Mouse (Mus musculus) CH12.LX (cell line): ENCODE results near the gene Gm20388. TPM values are rescaled to one million over a fixed set of nuclear protein-coding genes. Genes with fewer than 3 reads are reported as not detected.

Source experiments
- DNase-seq: peaks from one replicate; pipeline ENCODE4 v3.0.0-alpha.2; 2013; ENCODE audit errors: extremely low read depth
- H3K27ac ChIP-seq: 2 replicates; pipeline ENCODE4 v1.5.1; 2012; ENCODE audit warnings: low read depth, mild to moderate bottlenecking, control low read depth, moderate library complexity; ENCODE audit not compliant: insufficient read depth
- H3K27me3 ChIP-seq: replicated peaks from 2 replicates; pipeline ENCODE3; 2012; ENCODE audit warnings: inconsistent platforms
- H3K36me3 ChIP-seq, 2 experiments: replicated peaks in 1 of 2; 2 replicates each; pipeline versions ENCODE3 to v1.6.1; 2012; ENCODE audit warnings: inconsistent platforms in 1 of 2, low read length in 1 of 2, mild to moderate bottlenecking in 1 of 2, mixed read lengths in 1 of 2, moderate library complexity in 1 of 2; ENCODE audit not compliant: control insufficient read depth in 1 of 2, insufficient read depth in 1 of 2
- H3K4me1 ChIP-seq, 2 experiments: 2 replicates each; pipeline ENCODE4 v1.6.1; 2012; ENCODE audit warnings: inconsistent platforms in 1 of 2, moderate library complexity in 1 of 2; ENCODE audit not compliant: insufficient read depth in 2 of 2, control insufficient read depth in 1 of 2
- H3K4me2 ChIP-seq: 2 replicates; pipeline ENCODE4 v1.6.1; 2012; ENCODE audit warnings: low read depth, mild to moderate bottlenecking, control low read depth; ENCODE audit not compliant: poor library complexity, insufficient read depth, severe bottlenecking
- H3K4me3 ChIP-seq, 3 experiments: fragments of 150-350 bp in 1 of 3; sonication (generic) in 1 of 3; replicated peaks in 1 of 3; 2 replicates each; pipeline versions ENCODE3 to v1.5.1; 2011 to 2012; ENCODE audit warnings: low read depth in 2 of 3, low read length in 2 of 3, mild to moderate bottlenecking in 2 of 3, moderate library complexity in 2 of 3, control low read depth in 1 of 3, improper control_type of control experiment in 1 of 3, inconsistent platforms in 1 of 3, mixed read lengths in 1 of 3; ENCODE audit not compliant: poor library complexity in 1 of 3
- H3K79me2 ChIP-seq: replicated peaks from 2 replicates; pipeline ENCODE4 v1.6.1; 2012; ENCODE audit warnings: mild to moderate bottlenecking, moderate library complexity; ENCODE audit not compliant: control insufficient read depth, poor library complexity, insufficient read depth, severe bottlenecking; ENCODE audit errors: extremely low read depth
- H3K9ac ChIP-seq: 2 replicates; pipeline ENCODE4 v1.6.1; 2012; ENCODE audit warnings: low read depth, mild to moderate bottlenecking, control low read depth, moderate library complexity; ENCODE audit not compliant: insufficient read depth
- H3K9me3 ChIP-seq: replicated peaks from 2 replicates; pipeline ENCODE3; 2012; ENCODE audit warnings: low read length, inconsistent platforms, mixed read lengths
- CHD1 ChIP-seq: IDR thresholded peaks from 2 replicates; pipeline ENCODE4 v1.6.1; 2012; ENCODE audit warnings: low read depth, low read length, improper control_type of control experiment, inconsistent platforms
- CHD2 ChIP-seq: IDR thresholded peaks from 2 replicates; pipeline ENCODE4 v1.6.1; 2011; ENCODE audit warnings: low read length, improper control_type of control experiment
- CTCF ChIP-seq, 2 experiments: IDR thresholded peaks in 1 of 2; conservative IDR thresholded peaks in 1 of 2; 2 replicates each; pipeline ENCODE4 v1.5.1; 2011 to 2012; ENCODE audit warnings: low read depth in 2 of 2, low read length in 2 of 2, improper control_type of control experiment in 1 of 2, inconsistent platforms in 1 of 2, mild to moderate bottlenecking in 1 of 2, moderate library complexity in 1 of 2
- ELF1 ChIP-seq: IDR thresholded peaks from 2 replicates; pipeline ENCODE4 v1.6.1; 2014; ENCODE audit warnings: low read depth, mild to moderate bottlenecking, inconsistent platforms, low read length, improper control_type of control experiment
- IRF4 ChIP-seq: IDR thresholded peaks from 2 replicates; pipeline ENCODE4 v1.6.1; 2014; ENCODE audit warnings: low read depth, mild to moderate bottlenecking, inconsistent platforms, low read length, improper control_type of control experiment
- JUND ChIP-seq: conservative IDR thresholded peaks from 2 replicates; pipeline ENCODE4 v1.6.1; 2011; ENCODE audit warnings: low read depth, low read length, improper control_type of control experiment
- KAT2A ChIP-seq: IDR thresholded peaks from 2 replicates; pipeline ENCODE4 v1.6.1; 2012; ENCODE audit warnings: low read length, improper control_type of control experiment, inconsistent platforms; ENCODE audit not compliant: insufficient replicate concordance
- MAZ ChIP-seq: IDR thresholded peaks from 2 replicates; pipeline ENCODE4 v1.6.1; 2012; ENCODE audit warnings: low read depth, mild to moderate bottlenecking, inconsistent platforms, low read length, improper control_type of control experiment, moderate library complexity
- MEF2A ChIP-seq: IDR thresholded peaks from 2 replicates; pipeline ENCODE4 v1.6.1; 2014; ENCODE audit warnings: low read depth, mild to moderate bottlenecking, inconsistent platforms, low read length, improper control_type of control experiment, borderline replicate concordance
- MXI1 ChIP-seq: IDR thresholded peaks from 2 replicates; pipeline ENCODE4 v1.6.1; 2011; ENCODE audit warnings: mild to moderate bottlenecking, low read depth, low read length, improper control_type of control experiment
- PAX5 ChIP-seq: IDR thresholded peaks from 2 replicates; pipeline ENCODE4 v1.6.1; 2012; ENCODE audit warnings: low read length, inconsistent platforms, mixed read lengths
- POLR2A ChIP-seq: IDR thresholded peaks from 2 replicates; pipeline ENCODE4 v1.6.1; 2011; ENCODE audit warnings: low read depth, mild to moderate bottlenecking, improper control_type of control experiment, low read length
- RCOR1 ChIP-seq: conservative IDR thresholded peaks from 2 replicates; pipeline ENCODE4 v1.6.1; 2012; ENCODE audit warnings: low read depth, mild to moderate bottlenecking, inconsistent platforms, low read length, improper control_type of control experiment
- SMC3 ChIP-seq: IDR thresholded peaks from 2 replicates; pipeline ENCODE4 v1.6.1; 2011; ENCODE audit warnings: low read depth, low read length, improper control_type of control experiment
- TBP ChIP-seq: conservative IDR thresholded peaks from 2 replicates; pipeline ENCODE4 v1.6.1; 2011; ENCODE audit warnings: low read depth, low read length, improper control_type of control experiment
- UBTF ChIP-seq: IDR thresholded peaks from 2 replicates; pipeline ENCODE4 v1.6.1; 2012; ENCODE audit warnings: low read depth, mild to moderate bottlenecking, inconsistent platforms, low read length, improper control_type of control experiment, moderate library complexity
- USF1 ChIP-seq: IDR thresholded peaks from 2 replicates; pipeline ENCODE4 v1.6.1; 2014; ENCODE audit warnings: low read depth, mild to moderate bottlenecking, inconsistent platforms, low read length, improper control_type of control experiment
- USF2 ChIP-seq: conservative IDR thresholded peaks from 2 replicates; pipeline ENCODE4 v1.6.1; 2011; ENCODE audit warnings: low read depth, low read length, improper control_type of control experiment
- ZKSCAN1 ChIP-seq: IDR thresholded peaks from 2 replicates; pipeline ENCODE4 v1.6.1; 2012; ENCODE audit warnings: low read depth, inconsistent platforms, low read length, improper control_type of control experiment, borderline replicate concordance
- dilution Hi-C: fragments of 300-500 bp; cut with MboI; formaldehyde crosslinking; loops from 2 replicates; pipeline ENCODE4 v1.14.3; 2020; ENCODE audit warnings: low sequenced_read_pairs; ENCODE audit not compliant: extremely low pct_unique_long_range_greater_than_20kb, extremely low pct_ligation_motif_present
- in situ Hi-C: fragments of 300-500 bp; cut with MboI; formaldehyde crosslinking; loops from 3 replicates; pipeline ENCODE4 v1.14.3; 2019; ENCODE audit warnings: low sequenced_read_pairs, low pct_ligation_motif_present, low pct_unique_long_range_greater_than_20kb, mixed read lengths
- polyA plus RNA-seq: library from polyadenylated mRNA; unstranded; fragments of >175 nt; gene quantifications from 2 replicates; pipeline ENCODE4 v1.2.1, GENCODE M21; 2012; ENCODE audit warnings: low read depth; ENCODE audit not compliant: insufficient read length
- total RNA-seq, 2 experiments: library from RNA; depleted of rRNA; stranded (reverse); fragments of 300-350 nt in 1 of 2; fragments of >200 nt in 1 of 2; gene quantifications; 2 replicates each; pipeline ENCODE4 v1.2.3; 2012 to 2014

Gene Gm20388
- total and polyA plus RNA-seq, 3 experiments: 14.8 to 26.3 (median 22.2) TPM

DNA sequence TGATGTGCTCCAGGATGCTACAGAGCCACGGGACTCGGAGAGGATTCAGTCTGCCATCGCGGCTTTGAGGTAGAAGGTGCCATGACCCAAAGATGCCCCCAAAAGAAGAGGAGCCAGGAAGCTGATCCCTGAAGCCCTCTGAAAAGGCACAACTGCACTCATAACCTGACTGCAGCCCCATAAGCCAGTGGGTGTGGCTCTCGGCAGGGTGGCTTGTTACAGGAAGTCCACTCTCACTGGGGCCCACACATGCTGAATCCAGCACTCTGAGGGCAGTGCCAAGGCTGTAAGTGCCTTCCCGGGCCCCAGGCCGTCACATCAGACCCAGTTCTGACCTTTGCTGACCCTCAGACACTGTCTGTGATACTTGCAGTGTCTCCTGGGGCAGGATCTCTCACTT, 2601.8 kb downstream of the Gm20388 start:
- Histone ChIP-seq H3K4me3 (no peak overlapping the region), H3K9ac (no peak overlapping the region), H3K79me2 (no peaks in the 10 kb centered on the region; the same call in 1 of the 2 replicates), H3K4me2 (no peak overlapping the region), H3K4me1 (peaks cover 5 to 20% of the 10 kb centered on the region in 2 experiments), H3K36me3 (peaks cover 22 to 92% of the 10 kb centered on the region in 2 experiments), H3K9me3 (no peaks in the 10 kb centered on the region), H3K27ac (no peak overlapping the region), H3K27me3 (no peaks in the 10 kb centered on the region)
- TF ChIP-seq MEF2A: no peak
- no peak for TF ChIP-seq SMC3
- no peak for TF ChIP-seq PAX5
- TF ChIP-seq CTCF (conservative IDR thresholded peaks at IDR 0.05 in 1 of 2, IDR thresholded peaks at IDR 0.05 in 1 of 2; ENCODE audit: low read depth in 2 of 2, low read length in 2 of 2): no peak
- no peak for TF ChIP-seq CHD1
- TF ChIP-seq ELF1: no peak
- TF ChIP-seq JUND: no peak
- no peak for TF ChIP-seq USF1
- no peak for TF ChIP-seq POLR2A
- TF ChIP-seq ZKSCAN1: no peak
- no peak for TF ChIP-seq IRF4
- no peak for TF ChIP-seq TBP
- no peak for TF ChIP-seq KAT2A
- no peak for TF ChIP-seq UBTF
- no peak for TF ChIP-seq MAZ
- TF ChIP-seq MXI1: no peak
- TF ChIP-seq CHD2: no peak
- TF ChIP-seq RCOR1: no peak
- no peak for DNase-seq
- dilution Hi-C loops: no loop called here
- in situ Hi-C loops: no loop called here

DNA sequence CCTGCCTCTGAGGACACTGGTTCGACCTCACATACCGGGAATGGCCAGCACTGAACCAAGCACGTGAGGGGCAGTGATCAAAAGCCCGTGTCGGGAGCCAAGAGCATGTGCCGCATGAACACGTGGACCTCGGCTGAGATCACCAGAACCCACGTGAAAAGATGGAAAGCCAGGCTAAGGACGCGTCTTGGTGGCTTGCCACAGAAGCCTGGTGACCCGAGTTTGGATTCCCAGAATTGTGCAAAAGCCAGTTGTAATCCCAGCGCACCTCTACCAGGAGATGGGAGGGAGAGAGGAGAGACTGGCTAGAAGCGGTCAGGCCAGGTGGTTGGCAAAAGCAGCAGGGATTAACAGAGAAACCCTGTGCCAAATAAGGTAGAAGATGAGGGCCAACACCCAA, 2605.1 kb downstream of the Gm20388 start:
- H3K4me1 ChIP-seq: peaks cover 5 to 21% of the 10 kb centered on the region in 2 experiments
- dilution Hi-C loops: no loop called here

More for the DNA sequence above, 2605.1 kb downstream of the Gm20388 start:
- peaks cover 19 to 88% of the 10 kb centered on the region in 2 experiments for H3K36me3 ChIP-seq
- H3K9me3 ChIP-seq: no peaks in the 10 kb centered on the region
- H3K27ac ChIP-seq: no peak overlapping the region
- in situ Hi-C loops: no loop called here
- no peaks in the 10 kb centered on the region; the same call in 1 of the 2 replicates for H3K79me2 ChIP-seq
- H3K4me3 ChIP-seq: no peak overlapping the region
- no peak for DNase-seq
- no peak overlapping the region for H3K4me2 ChIP-seq
- H3K9ac ChIP-seq: no peak overlapping the region
- no peaks in the 10 kb centered on the region for H3K27me3 ChIP-seq
- TF ChIP-seq USF2: no peak
